Mouse (Mus musculus) common myeloid progenitor, adult 5-6 weeks (primary cell): Measurements from ENCODE around the gene Iqschfp. TPM values are rescaled to one million over a fixed set of nuclear protein-coding genes. Genes with fewer than 3 reads are reported as not detected.
A peak's percentile ranks its signal among the peaks of the same experiment; 100 is the strongest.

Source experiments
- ATAC-seq: replicated peaks from 2 replicates; pipeline ENCODE4 v1.8.0; 2016; ENCODE audit warnings: low read depth, mild to moderate bottlenecking, moderate TSS enrichment, inconsistent platforms; ENCODE audit not compliant: poor library complexity, severe bottlenecking
- total RNA-seq: library from RNA; stranded (forward); fragments of 200-1000, 187-1606 nt; gene quantifications from 2 replicates; pipeline ENCODE4 v1.2.3, GENCODE M21; 2017

The Iqschfp gene
- total RNA-seq, 1 experiment from 2014 or later = not detected

DNA sequence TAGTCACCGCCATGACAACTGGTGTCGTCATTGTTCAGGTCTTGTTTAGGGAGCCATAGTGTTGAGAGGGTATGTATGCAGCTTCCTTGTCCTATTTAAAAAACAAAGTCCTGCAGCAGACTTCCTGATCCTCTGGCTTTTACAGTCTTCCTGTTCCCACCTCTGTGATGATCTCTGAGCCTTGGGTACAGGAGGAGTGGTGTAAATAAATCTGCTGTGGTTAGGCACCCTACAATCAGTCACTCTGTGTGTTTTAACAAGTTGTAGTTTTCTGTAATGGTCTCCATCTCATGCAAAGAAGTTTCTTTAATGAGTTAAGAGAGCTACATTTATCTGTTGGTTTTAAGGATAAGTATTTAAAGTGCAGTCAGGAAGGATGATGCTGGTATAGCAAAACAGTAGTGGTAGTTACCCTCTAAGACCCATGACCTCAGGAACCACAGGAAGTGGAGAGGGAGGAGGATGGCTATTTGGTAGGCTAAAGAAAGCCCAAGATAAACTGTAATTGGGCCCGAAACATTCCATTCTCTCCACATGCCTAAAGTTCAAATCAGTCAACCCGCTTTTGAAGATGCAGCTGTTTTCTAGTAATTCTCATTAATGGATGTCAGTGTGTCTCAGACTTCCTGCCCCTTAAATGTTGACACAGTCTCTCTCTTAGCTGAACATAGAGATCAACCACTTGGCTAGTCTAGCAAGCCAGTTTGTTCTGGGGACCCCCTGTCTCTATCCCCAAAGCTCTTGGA, 764.7 kb downstream of the Iqschfp start:
- ATAC-seq = peak; percentile 66

DNA sequence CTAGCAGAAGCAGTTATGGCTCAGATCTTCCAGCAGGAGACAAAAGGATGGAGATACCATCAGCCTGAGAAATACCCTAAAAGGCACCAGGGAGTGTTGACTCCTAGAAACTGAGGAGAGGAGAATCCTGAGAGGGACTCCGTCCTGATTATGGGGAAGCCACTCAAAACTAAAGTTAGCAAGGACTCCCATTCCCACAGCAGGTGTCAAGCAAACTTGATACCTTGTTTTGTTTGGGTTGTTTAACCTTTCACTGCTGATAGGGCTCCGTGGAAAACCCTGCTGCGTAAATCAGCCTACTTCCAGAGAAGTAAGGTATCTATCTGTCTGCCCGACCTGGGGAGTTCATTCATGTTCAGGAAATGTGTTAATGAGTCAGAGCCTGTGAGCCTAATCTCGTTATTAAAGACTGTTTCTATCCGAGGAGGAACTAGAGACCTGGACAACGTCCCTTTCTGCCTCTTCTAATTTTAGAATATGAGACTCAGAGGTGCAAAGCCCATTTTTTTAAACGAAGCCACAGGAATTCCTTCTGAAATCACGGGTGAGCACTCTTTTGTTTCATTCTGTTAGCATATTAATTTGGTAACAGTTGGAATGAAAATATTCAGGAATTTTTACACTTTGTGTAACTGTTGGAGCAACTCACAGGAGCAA, 765.7 kb downstream of the Iqschfp start:
- peak; percentile 46; the same call in 1 of the 2 replicates for ATAC-seq

DNA sequence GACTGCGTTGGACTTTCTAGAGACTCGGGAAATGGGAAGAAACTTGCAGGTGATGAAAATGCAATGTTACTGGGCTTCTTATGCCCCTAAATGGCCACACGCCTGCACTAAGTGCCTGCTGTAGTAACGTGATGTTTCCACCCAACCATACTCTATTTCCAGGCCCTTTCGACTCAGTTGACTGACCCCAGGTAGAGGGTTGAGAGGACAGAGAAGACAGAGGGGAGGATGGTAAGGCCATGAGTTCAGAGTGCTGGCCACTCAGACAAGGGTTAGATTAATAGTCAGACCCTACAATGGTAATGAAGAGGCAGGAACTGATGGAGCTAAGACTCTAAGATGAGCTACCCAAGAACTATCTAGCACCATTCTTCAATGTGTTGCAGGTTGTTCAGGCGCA, 768.0 kb downstream of the Iqschfp start:
- no peak for ATAC-seq

DNA sequence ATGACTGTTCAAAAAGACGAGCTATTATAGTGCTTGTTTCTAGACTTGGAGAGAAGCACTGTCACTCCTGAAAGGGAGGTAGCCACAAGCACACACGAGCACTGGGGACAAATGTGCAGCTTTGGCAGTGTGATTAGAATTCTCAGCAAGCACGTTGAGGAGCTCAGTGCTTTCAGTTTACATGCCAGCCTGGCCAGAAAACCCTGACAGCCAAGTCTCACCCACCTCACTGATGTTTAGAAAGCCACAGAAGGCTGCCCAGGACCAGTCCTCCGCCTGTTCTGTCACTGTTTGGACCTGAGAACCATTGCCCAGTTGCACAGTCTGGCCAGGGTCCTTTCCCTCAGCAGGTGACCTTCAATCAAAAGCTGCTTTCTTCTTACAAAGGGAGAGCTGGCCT, 768.5 kb downstream of the Iqschfp start:
- ATAC-seq = no peak

DNA sequence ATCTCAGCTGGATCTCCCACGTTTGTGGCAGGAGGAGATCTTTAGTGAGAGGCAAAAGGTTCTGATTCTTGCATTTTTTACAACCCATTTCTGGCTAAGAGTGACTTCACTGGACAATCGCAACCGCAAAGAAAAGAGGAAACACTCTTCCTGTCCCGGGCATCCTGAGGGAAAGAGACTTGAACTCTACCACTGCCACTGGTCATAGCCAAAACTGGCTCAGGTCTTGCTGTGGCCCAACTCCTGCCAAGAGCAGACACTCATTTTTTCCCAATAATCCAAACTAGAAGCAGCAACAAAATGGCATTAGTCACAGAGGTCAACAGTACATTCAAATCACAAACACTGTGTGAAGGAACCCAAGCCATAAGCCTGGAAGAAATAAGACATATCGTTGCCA, 770.4 kb downstream of the Iqschfp start:
- peak; percentile 45 for ATAC-seq

DNA sequence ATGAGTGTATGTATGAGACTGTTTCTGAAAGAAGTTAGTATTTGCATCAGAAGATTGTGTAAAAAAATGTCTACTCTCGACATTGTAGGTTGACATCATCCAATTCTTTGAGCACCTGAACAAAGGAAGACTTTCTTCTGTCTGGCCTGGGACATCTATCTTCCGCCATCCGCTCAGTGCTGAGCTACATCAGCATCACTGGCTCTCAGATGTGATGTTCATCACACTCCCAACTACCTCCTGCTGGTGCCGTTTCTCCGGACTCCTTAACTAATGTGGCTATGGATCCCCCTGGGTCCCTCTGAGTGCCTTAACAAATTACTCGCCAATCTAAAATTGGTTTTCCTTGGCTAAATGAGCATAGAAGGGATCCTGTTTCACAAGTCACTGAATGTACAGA, 772.3 kb downstream of the Iqschfp start:
- no peak for ATAC-seq

DNA sequence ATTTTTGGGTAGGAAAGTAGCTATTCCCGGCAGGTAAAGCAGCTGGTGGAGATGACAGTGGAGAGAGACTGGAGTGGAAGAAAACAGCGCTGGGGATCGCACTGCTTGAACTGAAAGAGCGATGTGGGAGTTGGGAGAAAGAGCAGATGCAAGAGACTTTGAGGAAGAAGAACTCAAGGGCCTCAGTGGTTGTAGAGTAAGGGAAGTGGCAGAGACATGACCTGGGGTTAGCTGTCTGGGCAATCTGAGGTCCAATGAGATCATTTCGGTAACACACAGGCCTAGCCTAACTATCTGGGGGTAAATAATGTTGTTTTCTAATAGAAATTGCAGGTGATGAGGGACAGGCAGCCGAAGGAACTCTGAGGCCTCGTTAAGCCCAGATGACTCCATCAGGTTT, 774.3 kb downstream of the Iqschfp start:
- peak; percentile 64 for ATAC-seq

DNA sequence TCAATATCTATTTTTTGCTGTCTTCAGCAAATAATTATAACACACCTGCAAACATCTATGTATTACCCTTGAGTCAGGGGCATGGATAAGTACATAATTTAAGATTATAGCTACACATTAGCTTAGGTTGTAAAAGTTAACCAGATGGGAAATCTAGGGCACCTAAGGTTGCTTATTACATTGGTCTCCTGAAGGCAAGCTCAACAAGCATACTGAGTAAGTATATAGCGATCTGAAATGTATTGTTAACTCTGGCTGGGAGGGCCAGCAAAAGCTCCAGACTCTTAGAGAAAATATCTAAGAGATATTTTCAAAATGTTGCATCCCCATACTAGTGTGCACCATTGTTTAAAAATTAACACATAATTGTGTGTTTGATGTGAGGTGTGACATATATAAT, 775.8 kb downstream of the Iqschfp start:
- no peak for ATAC-seq

DNA sequence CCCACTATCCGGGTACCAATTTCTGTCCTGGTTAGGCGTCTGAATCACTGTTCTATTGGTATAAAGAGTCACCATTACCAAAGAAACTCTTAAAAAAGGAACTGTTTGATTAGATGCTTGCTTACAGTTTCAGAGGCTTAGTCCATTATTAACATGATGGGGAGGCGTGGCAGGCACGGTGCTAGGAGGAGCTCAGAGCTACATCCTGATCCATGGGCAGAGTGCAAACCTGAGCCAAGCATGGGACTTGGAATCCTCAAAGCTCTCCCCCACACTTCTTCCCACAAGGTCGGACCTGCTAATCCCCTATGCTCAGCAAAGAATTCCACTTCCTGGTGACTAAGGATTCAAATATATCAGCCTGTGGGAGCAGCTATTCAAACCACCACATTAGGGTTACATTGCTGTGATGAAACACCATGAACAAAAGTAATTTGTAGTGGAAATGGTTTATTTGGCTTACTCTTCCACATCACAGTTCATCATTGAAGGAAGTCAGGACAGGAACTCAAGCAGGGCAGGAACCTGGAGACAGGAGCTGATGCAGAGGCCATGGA, 777.5 kb downstream of the Iqschfp start:
- no peak for ATAC-seq

DNA sequence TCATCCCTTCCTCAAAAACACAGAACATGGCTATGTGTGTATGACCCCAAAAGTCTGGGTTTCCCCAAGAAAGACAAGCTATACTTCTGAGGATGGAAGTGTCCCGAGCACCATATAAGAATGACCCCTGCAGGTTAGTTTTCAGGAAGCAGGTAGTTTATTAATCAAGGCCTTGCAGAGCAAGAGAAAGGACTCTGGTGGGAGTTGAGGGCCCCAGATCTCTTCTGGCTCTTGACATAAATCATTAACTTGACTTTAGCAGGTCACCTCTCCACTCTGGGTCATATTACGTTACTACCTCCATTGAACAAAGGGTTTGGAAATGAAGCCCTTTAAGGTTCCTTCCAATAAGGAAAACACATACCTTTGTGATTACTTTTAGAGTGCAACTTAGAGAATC, 782.7 kb downstream of the Iqschfp start:
- no peak for ATAC-seq

DNA sequence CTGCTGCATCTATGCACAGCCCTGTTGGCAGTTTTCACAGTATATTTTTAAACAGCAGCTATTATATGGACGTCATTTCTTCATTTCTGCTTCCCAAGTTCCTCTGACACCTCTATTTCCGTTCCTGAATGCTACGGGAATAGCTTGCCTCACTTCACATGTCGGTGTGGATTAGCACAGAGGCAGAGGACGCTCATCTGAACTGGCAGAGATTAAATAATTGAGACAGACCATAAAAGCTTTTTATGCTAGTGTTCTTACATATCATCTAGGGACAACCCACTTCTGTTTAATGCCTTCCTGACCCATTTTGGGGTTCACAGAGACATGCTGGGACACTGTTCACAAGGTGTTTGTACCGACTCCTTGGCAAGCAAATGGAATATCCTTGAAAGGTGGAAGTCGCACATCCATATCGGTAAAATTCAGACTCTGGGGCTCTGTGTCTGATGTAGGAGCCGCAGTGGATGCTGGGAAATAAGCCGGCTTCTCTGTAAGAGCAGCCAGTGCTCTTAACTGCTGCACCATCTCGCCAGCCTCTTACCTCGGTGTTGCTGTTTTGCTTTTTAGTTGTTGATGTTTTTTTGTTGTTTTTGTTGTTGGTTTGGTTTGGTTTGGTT, 783.3 kb downstream of the Iqschfp start:
- ATAC-seq = no peak

Other genes starting within 250 kb of the Iqschfp start
- gene Iqcj, start within 50 bp of the Iqschfp start, total RNA-seq = not detected in 2 replicates
- 0.39 and 0.91 TPM in 2 replicates for gene Schip1, start 172.6 kb downstream of the Iqschfp start, total RNA-seq